Mouse (Mus musculus) bone marrow, adult 2 months (tissue): ENCODE measurements around the gene Set.

ENCODE experiments used
- CTCF ChIP-seq: fragments of 200-500 bp; IDR thresholded peaks from 2 replicates; pipeline ENCODE4 v1.5.1; 2011; ENCODE audit warnings: low read length, control low read depth; ENCODE audit not compliant: control insufficient read depth, insufficient read depth
- POLR2A ChIP-seq: fragments of 200-500 bp; IDR thresholded peaks from 2 replicates; pipeline ENCODE4 v1.6.1; 2011; ENCODE audit warnings: low read depth, mild to moderate bottlenecking, control low read depth, low read length, borderline replicate concordance; ENCODE audit not compliant: control insufficient read depth

- TF ChIP-seq POLR2A (no peak), CTCF (no peak)
Measured at GRCm38 (mm10) chr2:30091521-30091920, 34.3 kb downstream of the Set start.
